Mouse (Mus musculus): ENCODE results near the gene Ipp.
A peak's percentile ranks its signal among the peaks of the same experiment; 100 is the strongest.

Ipp gene

DNA sequence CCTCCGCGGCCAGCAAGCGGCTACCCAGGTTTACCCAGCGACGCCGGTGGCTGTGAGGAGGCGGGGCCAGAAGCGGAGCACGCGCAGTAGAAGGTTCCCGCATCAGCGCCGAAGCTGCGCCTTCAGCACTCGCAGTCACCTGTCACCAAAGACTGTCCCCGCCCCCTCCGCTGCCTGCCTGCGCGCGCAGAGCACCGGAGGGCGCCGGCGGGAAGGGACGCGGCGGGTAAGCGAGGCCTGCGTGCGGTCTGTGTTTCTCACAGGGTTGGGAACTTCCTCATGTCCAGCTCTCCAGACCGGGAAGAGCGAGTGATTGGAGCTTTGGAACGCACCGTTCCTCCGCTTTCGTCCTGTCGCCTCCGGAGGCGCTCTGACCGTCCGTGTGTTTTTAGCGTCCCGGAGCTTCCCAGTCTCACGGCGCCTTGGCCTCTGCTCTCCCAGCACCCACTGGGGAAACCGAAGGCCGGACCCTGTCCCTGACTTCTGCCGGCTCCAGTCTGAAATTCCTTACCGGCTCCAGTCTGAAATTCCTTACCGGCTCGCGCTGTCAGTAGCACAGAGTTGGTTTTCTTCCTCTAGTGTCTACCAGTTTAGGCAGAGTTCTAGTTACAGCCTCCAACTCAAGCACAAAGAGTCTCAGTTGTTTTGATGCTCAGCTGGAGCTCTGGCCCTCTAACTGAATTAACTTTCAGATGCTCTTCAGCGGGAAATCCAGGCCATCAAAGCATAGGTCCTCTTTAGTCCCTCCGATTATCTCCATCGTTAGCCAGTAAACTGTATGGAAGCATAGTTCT, at the start of gene Ipp:
Gene Ipp (plus strand): TSS at position 125 of the 794 bp plus-strand sequence.
- Histone ChIP-seq H3K27me3 (ENCODE audit: insufficient read depth, low read length) (peaks cover 4% of the 10 kb centered on the region; the same call in 1 of the 2 replicates), H3K36me3 (ENCODE audit: insufficient read depth, low read length) (no peaks in the 10 kb centered on the region), H3K9me3 (ENCODE audit: low read length) (no peaks in the 10 kb centered on the region), H3K4me1 (replicated peaks; ENCODE audit: low read depth, low read length) (peaks cover 21% of the 10 kb centered on the region), H3K4me3 (replicated peaks; ENCODE audit: low read length) (peak within 1 kb of the TSS; percentile 85)
- TF ChIP-seq POU5F1 (IDR thresholded peaks at IDR 0.05; ENCODE audit: borderline replicate concordance, low read length) = no peak

DNA sequence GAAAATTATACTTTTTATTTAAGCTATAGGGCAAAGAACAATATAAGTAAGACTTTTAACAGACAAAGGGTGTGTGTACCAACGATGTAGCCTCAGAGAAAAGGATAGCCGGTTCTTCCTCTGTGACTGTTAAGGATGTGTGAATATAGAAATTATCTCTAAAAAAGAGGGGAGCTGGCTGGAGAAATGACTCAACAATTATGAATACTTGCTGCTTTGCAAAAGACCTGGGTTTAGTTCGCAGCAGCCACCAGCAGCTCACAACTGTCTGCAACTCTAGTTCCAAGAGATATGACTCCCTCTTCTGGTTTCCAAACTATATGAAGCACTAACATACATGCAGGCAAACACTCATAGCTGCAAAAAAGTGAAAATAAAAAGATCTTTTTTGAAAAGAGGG, 45.4 kb upstream of the Ipp start:
- Histone ChIP-seq H3K4me3 (replicated peaks; ENCODE audit: low read length) (no peak overlapping the region), H3K9me3 (ENCODE audit: low read length) (no peaks in the 10 kb centered on the region), H3K36me3 (ENCODE audit: insufficient read depth, low read length) (no peaks in the 10 kb centered on the region), H3K4me1 (replicated peaks; ENCODE audit: low read depth, low read length) (peaks cover 21% of the 10 kb centered on the region), H3K27me3 (ENCODE audit: insufficient read depth, low read length) (peaks cover 2% of the 10 kb centered on the region; the same call in 1 of the 2 replicates)
- TF ChIP-seq POU5F1 (IDR thresholded peaks at IDR 0.05; ENCODE audit: borderline replicate concordance, low read length) (no peak), CTCF (conservative IDR thresholded peaks at IDR 0.05; ENCODE audit: low read length) (no peak), NANOG (IDR thresholded peaks at IDR 0.05; ENCODE audit: borderline replicate concordance, low read length) (no peak)

DNA sequence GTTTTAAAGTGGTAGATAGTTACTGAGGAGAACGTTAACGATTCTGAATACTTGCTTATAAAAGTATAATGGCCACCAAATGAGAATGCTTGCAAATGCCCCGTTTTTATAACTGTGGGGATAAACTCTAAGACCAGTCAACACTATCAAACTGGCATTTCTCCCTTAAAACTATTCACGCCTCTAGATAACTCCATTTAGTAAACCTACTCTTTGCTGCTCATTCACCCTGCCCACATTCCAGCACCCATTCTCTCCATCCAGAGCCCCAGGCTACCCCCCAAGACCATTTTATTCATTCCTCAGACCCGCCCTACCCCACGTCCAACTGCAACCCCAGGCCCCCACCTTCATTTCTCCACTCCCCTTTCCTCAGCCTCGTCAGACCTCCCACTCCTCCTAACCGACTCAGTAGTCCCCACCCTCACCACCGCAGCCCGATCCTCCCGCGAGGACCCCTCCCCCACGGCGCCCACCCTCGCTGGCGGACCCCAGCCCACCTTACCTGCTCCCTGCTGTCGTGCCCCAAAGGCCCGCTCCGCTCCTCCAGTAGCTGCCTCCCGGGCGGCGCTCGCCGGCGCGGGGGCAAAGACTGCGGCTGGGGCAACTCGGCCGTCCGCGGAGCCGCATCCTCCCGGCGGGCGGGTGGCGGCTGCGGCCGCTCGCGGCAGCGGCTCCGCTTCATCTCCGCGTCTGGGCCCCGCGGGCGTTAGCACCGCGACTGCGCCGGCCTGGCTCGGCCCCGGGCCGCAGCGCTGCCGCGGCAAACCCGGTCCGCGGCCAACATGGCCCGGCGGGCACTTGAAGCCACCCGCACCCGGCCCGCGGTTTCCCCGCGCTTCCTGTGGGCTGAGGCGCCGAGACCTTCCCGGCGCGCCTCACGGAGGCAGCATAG, 43.9 kb upstream of the Ipp start:
- TF ChIP-seq POU5F1 (IDR thresholded peaks at IDR 0.05; ENCODE audit: borderline replicate concordance, low read length) = no peak
- no peak for TF ChIP-seq NANOG (IDR thresholded peaks at IDR 0.05; ENCODE audit: borderline replicate concordance, low read length)
- no peak for TF ChIP-seq CTCF (conservative IDR thresholded peaks at IDR 0.05; ENCODE audit: low read length)
- no peaks in the 10 kb centered on the region for H3K36me3 ChIP-seq (ENCODE audit: insufficient read depth, low read length)
- H3K27me3 ChIP-seq (ENCODE audit: insufficient read depth, low read length) = peaks cover 9% of the 10 kb centered on the region
- H3K9me3 ChIP-seq (ENCODE audit: low read length) = no peaks in the 10 kb centered on the region
- peaks cover 21% of the 10 kb centered on the region for H3K4me1 ChIP-seq (replicated peaks; ENCODE audit: low read depth, low read length)
- H3K4me3 ChIP-seq (replicated peaks; ENCODE audit: low read length) = peak overlapping the region; percentile 88

DNA sequence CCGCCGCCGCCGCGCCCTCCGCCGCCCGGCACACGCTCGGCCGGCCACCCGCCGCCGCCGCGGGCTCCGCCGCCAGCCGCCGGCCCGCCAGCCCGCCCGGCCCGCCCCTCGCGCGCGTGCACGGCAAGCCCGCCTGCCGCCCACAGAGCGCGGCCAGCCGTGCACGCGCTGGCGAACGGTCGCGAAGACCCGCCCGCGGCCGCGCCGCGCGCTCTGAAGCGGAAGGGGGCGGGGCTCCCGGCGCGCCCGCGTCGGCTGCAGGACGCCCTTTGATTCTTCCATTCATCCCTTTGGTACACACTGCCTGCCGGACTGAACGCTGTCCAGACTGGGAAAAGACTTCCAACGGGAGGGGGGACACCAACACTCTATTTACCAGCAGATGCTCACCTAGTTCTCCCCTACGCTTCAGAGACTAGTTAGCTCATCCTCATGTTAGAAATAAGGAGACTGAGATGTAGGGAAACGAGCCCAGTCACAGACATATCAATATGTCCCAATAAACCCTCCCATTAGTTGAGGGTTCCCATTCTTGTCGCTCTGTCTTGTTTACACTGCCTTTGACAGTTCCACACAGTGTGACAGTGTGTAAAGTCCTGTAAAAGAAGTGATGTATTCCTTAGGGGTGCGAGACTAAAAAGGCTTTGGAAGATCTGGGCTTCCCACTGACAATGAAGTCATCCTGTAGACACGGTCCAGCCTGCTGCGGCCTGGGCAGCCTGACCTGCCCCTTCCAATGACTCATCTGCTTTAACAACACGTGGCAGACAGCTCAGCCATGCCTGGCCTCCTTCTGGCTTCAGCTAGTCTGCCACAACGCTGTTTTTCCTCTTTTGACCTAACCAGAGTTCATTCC, 43.0 kb upstream of the Ipp start, which contains the start of gene Mast2:
Gene Mast2 (minus strand): TSS at position 58 of the 856 bp plus-strand sequence.
- H3K27me3 ChIP-seq (ENCODE audit: insufficient read depth, low read length) = peaks cover 12% of the 10 kb centered on the region
- H3K36me3 ChIP-seq (ENCODE audit: insufficient read depth, low read length) = no peaks in the 10 kb centered on the region
- H3K9me3 ChIP-seq (ENCODE audit: low read length) = no peaks in the 10 kb centered on the region
- TF ChIP-seq NANOG (IDR thresholded peaks at IDR 0.05; ENCODE audit: borderline replicate concordance, low read length) (no peak), POU5F1 (IDR thresholded peaks at IDR 0.05; ENCODE audit: borderline replicate concordance, low read length) (no peak), CTCF (conservative IDR thresholded peaks at IDR 0.05; ENCODE audit: low read length) (no peak)
- peak within 1 kb of the TSS; percentile 88 for H3K4me3 ChIP-seq (replicated peaks; ENCODE audit: low read length)
- H3K4me1 ChIP-seq (replicated peaks; ENCODE audit: low read depth, low read length) = peaks cover 21% of the 10 kb centered on the region

DNA sequence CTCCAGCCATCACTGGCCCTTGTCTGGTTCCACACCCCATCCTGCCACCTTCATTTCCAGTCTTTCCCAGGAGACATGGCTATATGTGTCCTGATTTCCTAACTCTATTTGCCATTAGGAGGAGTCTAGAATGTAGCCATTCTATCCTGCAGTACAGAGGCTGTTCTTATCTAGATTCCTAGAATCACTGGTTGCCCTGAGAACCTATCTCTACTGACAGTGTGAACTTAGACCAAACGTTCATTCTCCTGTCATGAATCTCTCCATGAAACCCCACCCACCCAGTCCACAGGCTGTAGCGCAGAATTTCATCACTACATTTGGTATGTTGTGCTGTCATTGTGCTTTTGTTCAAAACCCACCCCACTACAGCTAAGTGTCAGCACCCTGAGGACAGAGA, 26.0 kb upstream of the Ipp start:
- Histone ChIP-seq H3K4me3 (replicated peaks; ENCODE audit: low read length) (no peak overlapping the region), H3K9me3 (ENCODE audit: low read length) (no peaks in the 10 kb centered on the region), H3K4me1 (replicated peaks; ENCODE audit: low read depth, low read length) (no peaks in the 10 kb centered on the region), H3K36me3 (ENCODE audit: insufficient read depth, low read length) (no peaks in the 10 kb centered on the region), H3K27me3 (ENCODE audit: insufficient read depth, low read length) (peaks cover 5% of the 10 kb centered on the region; the same call in 1 of the 2 replicates)
- TF ChIP-seq POU5F1 (IDR thresholded peaks at IDR 0.05; ENCODE audit: borderline replicate concordance, low read length) = no peak
- no peak for TF ChIP-seq CTCF (conservative IDR thresholded peaks at IDR 0.05; ENCODE audit: low read length)
- TF ChIP-seq NANOG (IDR thresholded peaks at IDR 0.05; ENCODE audit: borderline replicate concordance, low read length) = no peak

DNA sequence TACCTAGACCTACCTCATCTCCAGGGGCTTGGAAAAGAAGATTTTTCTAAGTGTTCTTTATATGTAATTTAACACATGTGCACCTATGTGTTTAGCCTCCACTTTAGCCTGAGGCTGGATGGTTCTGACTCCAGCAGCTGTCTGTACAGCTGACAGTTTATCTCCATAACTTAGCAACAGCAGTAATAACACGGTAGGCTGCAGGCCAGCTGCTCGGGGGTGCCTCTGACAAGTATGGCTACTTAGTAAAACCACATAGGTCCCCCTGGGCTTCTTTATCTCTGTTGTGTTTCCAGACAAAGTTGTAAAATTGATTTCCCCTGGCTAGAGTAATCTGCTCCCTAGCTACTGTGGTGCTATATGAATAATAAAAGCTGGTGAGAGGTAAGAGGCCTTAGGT, 23.9 kb upstream of the Ipp start:
- no peaks in the 10 kb centered on the region for H3K36me3 ChIP-seq (ENCODE audit: insufficient read depth, low read length)
- no peak for TF ChIP-seq NANOG (IDR thresholded peaks at IDR 0.05; ENCODE audit: borderline replicate concordance, low read length)
- TF ChIP-seq CTCF (conservative IDR thresholded peaks at IDR 0.05; ENCODE audit: low read length) = no peak
- TF ChIP-seq POU5F1 (IDR thresholded peaks at IDR 0.05; ENCODE audit: borderline replicate concordance, low read length) = no peak
- no peak overlapping the region for H3K4me3 ChIP-seq (replicated peaks; ENCODE audit: low read length)
- no peaks in the 10 kb centered on the region for H3K9me3 ChIP-seq (ENCODE audit: low read length)
- peaks cover 2% of the 10 kb centered on the region; the same call in 1 of the 2 replicates for H3K27me3 ChIP-seq (ENCODE audit: insufficient read depth, low read length)
- no peaks in the 10 kb centered on the region for H3K4me1 ChIP-seq (replicated peaks; ENCODE audit: low read depth, low read length)

DNA sequence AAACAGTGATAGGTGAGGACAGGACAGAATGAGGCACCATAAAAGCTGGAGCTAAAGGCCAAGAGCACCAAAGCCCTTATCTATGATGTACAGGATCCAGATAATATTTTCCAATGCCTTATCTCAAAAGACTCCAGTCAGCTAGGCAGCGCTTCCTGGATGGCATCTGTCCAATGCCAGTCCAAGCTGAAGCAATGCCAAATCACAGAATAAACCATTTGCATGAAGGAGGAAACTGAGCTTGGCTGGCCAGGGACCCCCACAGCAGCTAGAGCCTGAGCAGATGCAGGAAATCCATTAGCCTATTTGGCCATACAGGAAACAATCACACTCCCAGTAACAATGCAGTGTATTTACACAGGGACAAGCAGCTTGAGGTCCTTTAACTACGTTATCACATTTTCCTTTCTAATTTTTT, 16.2 kb upstream of the Ipp start:
- peaks cover 10% of the 10 kb centered on the region; the same call in 1 of the 2 replicates for H3K27me3 ChIP-seq (ENCODE audit: insufficient read depth, low read length)
- H3K4me3 ChIP-seq (replicated peaks; ENCODE audit: low read length) = no peak overlapping the region
- TF ChIP-seq NANOG (IDR thresholded peaks at IDR 0.05; ENCODE audit: borderline replicate concordance, low read length) (no peak), CTCF (conservative IDR thresholded peaks at IDR 0.05; ENCODE audit: low read length) (no peak), POU5F1 (IDR thresholded peaks at IDR 0.05; ENCODE audit: borderline replicate concordance, low read length) (no peak)
- H3K9me3 ChIP-seq (ENCODE audit: low read length) = no peaks in the 10 kb centered on the region
- H3K4me1 ChIP-seq (replicated peaks; ENCODE audit: low read depth, low read length) = no peaks in the 10 kb centered on the region
- no peaks in the 10 kb centered on the region for H3K36me3 ChIP-seq (ENCODE audit: insufficient read depth, low read length)
